Mouse (Mus musculus) thymus, adult 2 months (tissue): ENCODE data around the gene Snx9.

ENCODE experiments used
- CTCF ChIP-seq: fragments of 200-500 bp; IDR thresholded peaks from 2 replicates; pipeline ENCODE4 v1.5.1; 2012; ENCODE audit warnings: mild to moderate bottlenecking, control low read depth, low read length, moderate library complexity, borderline replicate concordance; ENCODE audit not compliant: control insufficient read depth, poor library complexity, insufficient read depth; ENCODE audit errors: extremely low read depth
- POLR2A ChIP-seq: fragments of 200-500 bp; IDR thresholded peaks from 2 replicates; pipeline ENCODE4 v1.6.1; 2012; ENCODE audit warnings: mild to moderate bottlenecking, low read length, control low read depth, moderate library complexity; ENCODE audit not compliant: control insufficient read depth, poor library complexity, insufficient read depth; ENCODE audit errors: extremely low read depth

GRCm38 (mm10) chr17:5803229-5804012, 37.7 kb upstream of the Snx9 start:
- TF ChIP-seq CTCF (no peak), POLR2A (no peak)
